Mouse (Mus musculus) urinary bladder, postnatal 4 days (tissue): ENCODE data around the gene Spata45.

Experiments
- DNase-seq, 2 experiments: peaks; one replicate each; pipeline ENCODE4 v3.0.0; 2021 to 2022; ENCODE audit warnings: low spot score in 2 of 2

Spata45 gene

GRCm38 (mm10) chr1:191041352-191041751 lies 4.9 kb downstream of the Spata45 start:
- no peak for DNase-seq

DNA sequence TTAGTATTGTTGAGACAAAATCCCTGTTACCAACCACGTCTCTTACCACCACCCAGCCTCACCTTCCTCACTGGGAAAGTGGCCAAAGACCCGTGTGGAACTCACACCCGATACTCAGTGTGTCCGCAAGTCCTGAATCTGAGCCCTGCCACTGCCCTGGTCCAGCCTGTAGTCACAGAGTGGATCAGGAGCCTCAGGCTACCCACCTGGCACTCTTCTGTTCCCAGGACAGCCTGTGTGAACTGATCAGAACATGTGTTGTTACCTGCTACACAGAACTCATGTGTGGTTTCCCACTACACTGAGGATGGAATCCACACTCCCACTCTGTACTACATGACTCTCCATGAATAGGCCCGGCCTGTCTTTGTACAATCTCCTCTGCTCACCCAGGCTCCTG lies 5.7 kb downstream of the Spata45 start:
- DNase-seq = no peak

DNA sequence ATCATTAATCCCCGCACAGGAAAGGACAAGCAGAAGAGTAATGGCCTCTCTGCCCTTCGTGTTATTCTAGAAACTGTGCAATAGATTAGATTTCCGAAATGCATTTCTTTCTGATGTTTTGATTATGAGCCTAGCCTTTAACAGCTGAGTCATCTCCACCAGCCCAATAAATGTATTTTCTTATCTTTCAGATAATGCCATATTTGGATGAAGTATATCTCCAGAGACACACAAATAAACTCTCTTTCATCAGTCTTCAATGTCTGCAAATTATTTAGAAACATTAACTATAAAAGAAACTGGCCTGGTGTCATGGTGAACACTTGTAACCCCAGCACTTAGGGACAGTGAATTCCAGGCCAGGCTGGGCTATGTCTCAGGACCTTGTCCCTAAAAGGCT lies 6.2 kb downstream of the Spata45 start:
- no peak for DNase-seq

DNA sequence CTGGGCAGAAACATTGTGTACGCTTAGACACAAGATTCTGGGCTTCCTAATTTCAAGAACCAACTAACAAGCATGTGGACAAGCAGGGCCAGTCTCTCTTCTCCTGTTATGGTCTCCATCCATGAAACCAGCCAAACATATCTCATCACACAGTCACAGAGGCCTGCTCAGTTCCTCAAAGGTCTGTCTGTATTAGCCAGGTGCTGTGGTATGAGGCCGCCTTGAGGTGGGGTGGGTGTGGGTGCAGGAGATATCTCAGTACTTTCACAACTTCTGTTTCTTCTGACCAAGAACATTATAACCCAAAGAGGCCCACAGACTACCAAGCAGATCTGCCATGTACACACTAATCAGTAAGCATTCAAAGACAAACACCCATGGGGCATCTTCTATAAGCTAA lies 8.8 kb downstream of the Spata45 start:
- DNase-seq = no peak

DNA sequence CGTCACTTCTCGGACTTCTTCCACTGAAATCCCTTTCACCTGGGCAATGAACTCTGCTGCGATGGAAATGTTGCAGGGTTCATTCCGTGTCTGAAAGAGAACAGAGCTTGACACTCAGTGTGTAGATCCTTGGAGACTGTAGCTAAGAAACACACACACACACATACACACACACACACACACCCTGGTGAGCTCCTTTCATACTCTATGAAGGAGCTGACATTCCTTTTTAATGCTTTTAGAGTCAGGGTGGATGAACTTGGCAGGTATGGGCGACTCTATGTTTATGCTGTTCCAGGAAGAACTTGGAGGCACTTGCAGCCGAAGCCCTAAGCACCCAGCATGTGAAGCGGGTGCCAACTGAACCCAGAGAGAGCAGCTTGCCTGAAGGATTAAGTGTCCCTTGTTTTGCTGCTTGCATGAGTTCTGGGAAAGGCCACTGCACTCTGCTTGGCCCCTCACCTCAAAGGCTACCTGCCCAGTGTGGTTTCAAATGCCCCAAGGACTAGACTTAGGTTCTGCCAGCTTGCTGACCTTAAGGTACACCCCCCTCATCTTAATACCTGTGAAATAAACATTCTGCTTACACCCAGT lies 9.9 kb downstream of the Spata45 start:
- no peak for DNase-seq

GRCm38 (mm10) chr1:191053555-191053954 lies 17.1 kb downstream of the Spata45 start:
- DNase-seq = no peak

DNA sequence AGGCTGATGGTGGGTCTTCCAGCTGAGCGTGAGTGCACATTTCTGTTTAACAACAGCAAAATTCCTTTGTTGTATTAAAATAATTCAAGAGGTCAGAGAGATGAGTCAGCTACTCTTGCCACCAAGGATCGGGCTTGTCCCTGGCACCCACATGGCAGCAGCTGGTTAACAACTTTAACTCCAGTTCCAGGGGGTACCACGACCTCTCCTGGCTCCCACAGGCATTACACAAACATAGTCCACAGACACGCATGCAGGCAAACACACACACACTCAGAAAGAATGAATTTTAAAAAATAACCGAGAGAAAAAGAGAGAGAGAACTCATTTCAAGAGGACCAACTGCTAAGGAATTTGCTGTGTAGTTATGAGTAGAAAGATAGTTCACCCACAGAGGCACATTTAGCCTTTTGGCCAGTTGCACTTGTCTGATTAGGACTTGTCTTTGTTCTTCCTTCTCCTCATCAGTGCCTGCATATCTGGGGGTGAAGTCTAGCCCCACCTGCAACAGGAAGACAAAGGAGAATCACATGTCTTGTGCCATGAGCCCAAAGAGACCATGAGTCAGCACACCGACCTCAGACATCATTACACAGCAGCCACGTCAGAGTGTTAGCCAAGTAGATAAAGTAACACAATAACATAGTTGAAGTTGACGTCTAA lies 18.6 kb downstream of the Spata45 start:
- no peak for DNase-seq

DNA sequence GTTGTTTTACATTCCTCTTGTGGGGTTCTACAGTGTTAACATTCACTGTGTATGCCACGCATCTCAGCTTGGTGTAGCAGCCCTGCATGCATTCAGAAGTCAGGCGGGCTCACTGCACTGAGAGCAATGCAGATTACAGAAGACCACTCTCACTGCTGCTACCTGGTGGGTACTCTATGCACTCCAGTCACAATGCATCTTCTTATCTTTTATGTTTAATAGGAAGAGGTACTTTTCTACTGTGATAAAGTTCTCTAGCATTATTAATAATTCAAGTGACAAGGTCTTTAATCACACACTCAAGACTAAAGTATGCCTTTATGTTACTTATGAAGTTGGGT lies 19.1 kb downstream of the Spata45 start:
- no peak for DNase-seq

DNA sequence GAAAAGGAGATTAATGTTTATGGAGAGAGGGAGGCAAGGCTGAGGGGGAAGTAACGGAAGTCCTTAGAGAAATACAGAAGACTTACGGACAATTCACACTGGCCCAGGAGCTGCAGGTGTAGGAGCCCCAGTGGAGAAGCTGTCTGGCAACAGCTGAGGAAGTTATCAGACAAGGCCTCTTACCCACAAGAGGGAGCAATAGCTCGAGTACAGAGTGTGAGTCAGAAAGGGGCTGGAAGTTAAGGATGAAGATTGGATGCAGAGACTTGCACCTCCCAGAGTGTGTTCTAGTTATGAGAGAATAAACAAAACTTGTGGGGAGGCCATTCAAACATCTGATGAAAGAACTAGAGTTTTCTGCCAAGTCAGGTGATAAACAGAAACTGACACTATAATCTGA lies 21.0 kb downstream of the Spata45 start:
- no peak for DNase-seq

DNA sequence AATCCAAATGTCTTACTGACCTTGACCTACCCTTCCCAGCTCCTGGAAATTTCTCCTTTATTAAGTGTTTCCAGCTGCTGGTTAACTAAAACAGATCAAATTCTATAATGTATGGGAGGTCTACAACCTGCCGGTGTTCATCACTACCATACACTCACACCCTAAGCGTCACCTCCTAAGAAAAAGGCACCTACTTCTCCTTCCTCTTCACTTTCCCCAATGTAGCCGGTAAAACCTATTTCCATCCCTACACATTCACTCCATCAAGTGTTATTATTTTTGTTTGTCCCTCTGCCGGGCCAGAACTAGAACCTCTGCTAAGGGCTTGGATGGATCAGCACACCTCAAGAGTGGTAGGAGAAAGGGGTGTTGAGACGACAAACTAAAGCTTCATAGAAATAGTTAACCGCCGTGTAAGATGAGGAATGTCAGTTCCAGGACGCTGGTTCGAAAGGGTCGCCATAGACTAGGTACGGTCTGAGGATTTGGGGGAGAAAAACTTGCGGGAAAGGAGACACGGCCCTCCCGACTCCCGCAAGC lies 25.9 kb downstream of the Spata45 start:
- no peak for DNase-seq

DNA sequence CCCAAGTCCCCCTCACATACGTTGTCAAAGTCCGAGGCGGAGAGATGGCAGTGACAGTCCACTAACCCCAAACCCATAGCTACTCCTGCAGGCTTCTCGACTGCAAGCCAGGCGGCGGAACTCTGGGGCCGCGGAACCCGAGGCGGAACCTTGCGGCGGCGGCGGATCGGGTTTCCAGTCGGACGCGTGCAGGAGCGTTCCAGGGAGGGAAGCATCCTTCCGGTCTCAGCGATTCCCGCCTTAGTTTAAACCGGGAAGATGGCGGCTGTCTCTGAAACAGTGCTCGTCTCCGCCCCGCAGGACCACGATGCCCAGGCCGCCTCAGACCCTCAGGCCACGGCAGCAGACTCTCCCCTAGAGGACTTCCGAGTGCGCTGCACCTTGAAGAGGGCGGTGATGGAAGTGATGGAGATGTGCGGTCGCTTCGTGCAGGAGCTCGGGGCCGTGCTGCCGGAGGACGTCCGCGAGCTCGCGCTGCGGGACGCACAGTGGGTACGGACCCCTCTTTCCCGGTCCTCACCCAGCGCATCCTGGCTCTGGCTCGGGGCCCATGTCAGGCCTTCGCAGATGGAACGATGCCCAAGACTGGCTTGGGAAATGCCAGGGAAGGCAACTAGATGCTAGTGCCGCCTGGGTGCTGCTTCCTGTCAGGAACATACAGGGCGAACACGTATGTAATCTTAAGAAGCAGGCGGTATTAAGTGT lies 26.5 kb downstream of the Spata45 start, which contains the start of the genes Tatdn3 and Nsl1:
Gene Tatdn3 (minus strand): TSS at position 152 of the 705 bp plus-strand sequence.
Gene Nsl1 (plus strand): TSS at position 232 of the 705 bp plus-strand sequence.
- DNase-seq = peak; percentile 89 to 91

- DNase-seq = no peak
Measured at GRCm38 (mm10) chr1:191063700-191064099, 27.3 kb downstream of the Spata45 start.

DNA sequence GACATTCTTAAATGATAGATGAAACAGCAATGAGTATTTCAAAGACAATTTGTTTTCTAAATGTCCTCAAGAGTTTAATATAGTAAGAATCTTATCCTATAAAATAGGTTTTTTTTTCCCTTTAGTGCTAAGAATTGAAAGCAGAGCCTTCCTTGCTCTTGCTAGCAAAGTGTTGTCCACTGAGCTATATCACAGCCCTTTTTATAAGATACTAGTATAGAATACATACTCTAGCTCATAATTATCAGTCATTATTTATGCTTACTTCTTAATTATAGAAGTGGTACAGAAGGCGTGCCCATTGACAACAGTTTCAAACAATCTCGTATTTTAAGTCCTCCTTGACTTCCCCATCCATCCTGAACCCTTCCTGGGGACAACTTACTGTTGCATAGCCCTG lies 28.1 kb downstream of the Spata45 start:
- no peak for DNase-seq

- DNase-seq = no peak
Measured at GRCm38 (mm10) chr1:191065188-191065587, 28.7 kb downstream of the Spata45 start.

- no peak for DNase-seq
Measured at GRCm38 (mm10) chr1:191068377-191068776, 31.9 kb downstream of the Spata45 start.

DNA sequence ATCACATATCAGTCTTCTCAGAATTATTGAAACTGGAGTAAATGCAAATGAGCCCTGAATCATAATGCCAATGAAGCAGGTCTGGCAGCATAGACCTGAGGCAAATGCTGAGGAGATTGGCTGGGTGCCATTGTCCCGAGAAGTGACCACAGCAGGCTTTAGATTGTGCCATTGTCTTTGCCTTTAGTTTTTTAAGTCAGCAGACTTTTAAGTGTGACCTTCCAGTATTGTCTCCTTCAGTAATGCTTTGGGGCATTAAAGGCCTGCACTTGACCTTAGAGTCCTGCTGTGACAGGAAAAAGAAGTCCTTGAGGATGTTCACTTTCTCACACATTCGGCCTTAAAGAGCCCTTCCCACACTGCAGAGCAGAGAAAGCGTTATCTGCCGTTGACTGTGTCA lies 33.8 kb downstream of the Spata45 start:
- no peak for DNase-seq

- no peak for DNase-seq
Measured at GRCm38 (mm10) chr1:191071613-191072012, 35.2 kb downstream of the Spata45 start.

GRCm38 (mm10) chr1:191072329-191072913 lies 36.0 kb downstream of the Spata45 start:
- DNase-seq = no peak

DNA sequence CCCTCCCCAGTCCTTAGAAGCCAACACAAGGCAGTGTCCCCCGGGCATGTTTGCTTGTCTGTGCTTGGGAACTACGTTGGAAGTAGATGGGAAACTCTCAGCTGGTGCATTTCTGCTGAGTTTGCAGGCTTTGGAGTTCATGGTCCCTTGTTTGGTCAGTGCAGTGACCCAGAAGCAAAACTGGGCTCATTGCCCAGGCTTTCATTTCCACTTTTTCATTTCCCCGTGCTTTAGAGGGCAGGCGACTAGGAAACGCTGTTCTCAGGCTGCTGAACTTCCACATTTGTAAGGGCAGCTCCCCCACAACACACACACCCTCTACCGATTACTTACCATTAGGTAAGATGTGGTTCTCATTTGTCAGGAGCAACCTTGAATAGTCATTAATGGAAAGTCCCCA lies 36.6 kb downstream of the Spata45 start:
- no peak for DNase-seq

GRCm38 (mm10) chr1:191073486-191073885 lies 37.0 kb downstream of the Spata45 start:
- DNase-seq = no peak

DNA sequence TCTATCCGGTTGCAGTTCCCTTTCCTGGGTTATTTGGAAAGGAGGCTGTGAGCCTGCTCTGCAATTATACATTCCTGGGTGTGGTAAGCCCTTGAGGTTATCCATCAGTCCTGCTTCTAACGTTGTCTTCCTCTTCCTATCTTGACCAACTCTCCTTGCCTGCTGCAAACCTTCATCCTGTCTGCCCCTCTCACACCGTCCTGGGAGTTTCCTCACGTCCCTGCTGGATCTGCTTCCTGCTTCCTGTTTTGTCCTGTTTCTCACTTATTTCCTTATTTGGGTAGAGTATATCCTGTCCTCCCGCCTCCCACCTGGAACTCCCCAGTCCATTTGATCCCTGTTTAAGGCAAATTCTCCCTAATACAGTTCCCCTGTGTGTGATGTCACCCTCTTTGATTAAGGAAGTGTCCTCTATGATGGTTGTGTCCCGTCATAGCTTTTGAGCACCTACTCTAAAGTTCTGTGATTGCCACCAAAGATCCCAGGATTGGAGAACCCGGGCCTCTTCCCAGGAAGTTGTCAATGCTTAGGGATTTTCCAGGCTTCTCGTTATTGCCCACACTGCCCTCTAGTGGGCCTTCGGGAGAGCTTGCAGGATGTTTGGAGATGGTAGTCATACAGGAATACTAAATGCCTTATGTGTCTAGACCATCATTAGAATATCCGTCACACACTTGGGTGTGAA lies 38.9 kb downstream of the Spata45 start:
- no peak for DNase-seq

- DNase-seq = no peak
Measured at GRCm38 (mm10) chr1:191083230-191083629, 46.8 kb downstream of the Spata45 start.
